ENCODE assay signal across 8 mouse cellular contexts in the genomic region with DNA sequence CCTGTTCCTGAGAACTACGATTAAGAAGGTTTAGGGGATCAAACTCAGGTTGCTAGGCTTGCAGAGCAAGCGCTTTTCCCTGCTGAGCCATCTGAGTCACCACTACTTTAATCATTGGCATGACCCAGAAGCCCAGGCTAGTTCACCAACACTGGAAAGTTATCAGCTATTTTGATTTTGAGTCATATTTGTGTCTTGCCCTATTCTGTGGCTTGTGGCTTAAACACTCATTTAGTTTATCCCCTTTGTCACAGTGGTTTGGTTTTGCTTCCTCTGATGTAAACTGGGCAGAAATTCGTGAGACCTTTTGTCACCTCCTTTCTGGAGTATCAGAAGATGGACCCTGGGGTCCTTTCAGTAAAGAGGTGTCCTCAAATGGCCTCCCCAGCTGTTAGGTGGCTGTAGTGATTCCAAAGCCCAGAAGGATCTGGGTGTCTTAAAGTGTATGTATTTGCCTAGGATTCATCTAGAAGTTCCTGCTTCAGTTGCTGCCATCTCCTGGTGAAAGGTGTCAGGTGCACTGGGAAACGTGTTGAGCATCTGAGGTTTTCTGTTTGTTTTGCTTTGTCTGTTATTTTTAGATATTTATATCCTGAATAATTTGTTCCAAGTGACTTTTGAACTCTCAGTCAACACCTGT. TPM values are rescaled to one million over a fixed set of nuclear protein-coding genes. Genes with fewer than 3 reads are reported as not detected.
DNase-seq lines count a peak whose midpoint lies in the region; TF ChIP-seq lines count a peak whose summit lies in the region.

No protein-coding gene starts in this region.

- DNase-seq in heart, adult 11 months: peak; percentile 45
- DNase-seq in heart, embryonic 10.5 days (ENCODE audit: low spot score): no peak
- DNase-seq in lung, postnatal 36 days: peak; percentile 19
- no peak for DNase-seq in lung, adult 2 months
- DNase-seq in cerebellum, adult 8-10 months: peak; percentile 23
- DNase-seq in retina, postnatal 1 day: peak; percentile 37
- no peak for DNase-seq in gastrocnemius, postnatal 4 days (ENCODE audit: low spot score in 2 of 2)
- no peak for DNase-seq in ovary, postnatal 10 days (ENCODE audit: low spot score)

- H3K27me3 ChIP-seq in heart, embryonic 10.5 days (ENCODE audit: insufficient read depth, poor library complexity, severe bottlenecking): no peaks in the 10 kb centered on the region

- no peak for TF ChIP-seq POLR2A in lung, adult 2 months (IDR thresholded peaks at IDR 0.05; ENCODE audit: borderline replicate concordance, extremely low read depth, low read depth, low read length)

- H3K36me3 ChIP-seq in heart, embryonic 10.5 days: no peaks in the 10 kb centered on the region

- no peak overlapping the region for H3K4me3 ChIP-seq in heart, embryonic 10.5 days
- H3K4me3 ChIP-seq in lung, adult 2 months (replicated peaks; ENCODE audit: extremely low read depth, low read depth, low read length): no peak overlapping the region

- no peaks in the 10 kb centered on the region for H3K4me1 ChIP-seq in heart, embryonic 10.5 days
- no peaks in the 10 kb centered on the region for H3K4me1 ChIP-seq in lung, adult 2 months (ENCODE audit: control insufficient read depth, insufficient read depth, low read length)

- no peak overlapping the region for H3K27ac ChIP-seq in heart, embryonic 10.5 days

- 58% methylated on average over 4 of the region's 4 CpGs for WGBS in heart, embryonic 10.5 days
- WGBS in lung, adult 2 months: 57% methylated on average over 4 of the region's 4 CpGs

- H3K9me3 ChIP-seq in heart, embryonic 10.5 days: no peaks in the 10 kb centered on the region

- TF ChIP-seq CTCF in lung, adult 2 months (IDR thresholded peaks at IDR 0.05; ENCODE audit: insufficient read depth, low read length): no peak

RNA-seq across cellular contexts. Expression of a gene that starts 20.3 kb away (rescaled TPM):
- polyA plus RNA-seq in heart, embryonic 10.5 days (2016; fragmentation: Nextera tagmentation; extraction: Ambion mirVana): 0.05 and 0.15 TPM in 2 replicates
- 3.6 and 5.9 TPM in 2 replicates for polyA plus RNA-seq in lung, adult 2 months (2012; rRNA removed)
- under 1 TPM; 0.74 to 0.80 TPM for total RNA-seq in gastrocnemius, postnatal 4 days (2021)

Comparison
In these comparisons a context has a peak if more than half of its experiments do, and no peak if none do; other contexts are left out.
1. DNase-seq: peak in heart, adult 11 months (single experiment), lung, postnatal 36 days (single experiment), cerebellum, adult 8-10 months (single experiment) and retina, postnatal 1 day (single experiment); none in heart, embryonic 10.5 days (single experiment), lung, adult 2 months (single experiment), gastrocnemius, postnatal 4 days (0 of 2) and ovary, postnatal 10 days (single experiment).